Mouse (Mus musculus): ENCODE data around the gene Eid3.

DNA sequence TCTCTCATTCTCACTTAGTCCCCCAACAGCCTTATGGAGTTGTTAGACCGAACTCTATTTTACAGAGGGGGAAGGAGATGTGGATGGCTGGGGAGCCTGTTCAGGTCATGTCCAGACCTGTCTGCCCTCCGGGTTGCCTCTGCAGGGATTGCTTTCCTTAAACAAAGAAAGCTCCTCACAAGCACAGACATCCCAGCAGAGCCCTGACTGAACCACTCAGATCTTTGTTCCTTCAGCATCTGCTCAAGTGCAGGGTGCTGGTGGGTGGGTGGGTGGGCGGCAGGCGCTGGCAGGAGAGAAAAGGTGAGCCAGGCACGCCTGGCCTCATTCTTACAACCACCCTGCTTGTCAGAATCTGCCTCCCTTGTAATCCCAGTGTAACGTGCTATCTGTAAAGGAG, 22.3 kb upstream of the Eid3 start:
- TF ChIP-seq CTCF (IDR thresholded peaks at IDR 0.05; ENCODE audit: low read depth, low read length) = no peak
- TF ChIP-seq TAL1 (conservative IDR thresholded peaks at IDR 0.05; ENCODE audit: low read depth, low read length) = no peak
- TF ChIP-seq GATA2 (IDR thresholded peaks at IDR 0.05; ENCODE audit: borderline replicate concordance, low read depth, low read length) = no peak
- TF ChIP-seq POLR2AphosphoS5 (IDR thresholded peaks at IDR 0.05; ENCODE audit: insufficient replicate concordance, low read depth, low read length) = no peak

Measured in G1E (cell line).